Mouse (Mus musculus) v-Abl transformed pro-B cells (cell line): ENCODE measurements around the gene Pacrg.

Experiments used
- in situ Hi-C, 2 experiments: fragments of 400-800 bp; cut with MboI; formaldehyde crosslinking; loops; one replicate each; pipeline ENCODE4 v1.15.1; 2025; ENCODE audit not compliant: unreplicated experiment in 2 of 2

Pacrg gene

GRCm38 (mm10) chr17:10357348-10357747 lies 482.8 kb downstream of the Pacrg start:
- in situ Hi-C loops, result no loop called here

GRCm38 (mm10) chr17:10356294-10356693 lies 483.8 kb downstream of the Pacrg start:
- in situ Hi-C loops, result no loop called here

- in situ Hi-C loops, result no loop called here
Measured at GRCm38 (mm10) chr17:10355746-10356145, 484.4 kb downstream of the Pacrg start.
